ENCODE assay signal across 12 mouse cellular contexts in genomic region chr11:20634543-20634942, GRCm38 (mm10).
DNase-seq lines count a peak whose midpoint lies in the region; ATAC-seq and TF ChIP-seq lines count a peak whose summit lies in the region.
"Had no signal": no experiment of that assay in that cellular context is flagged by ENCODE, and none has a peak within 500 bp of the region (broad histone marks: within the 10 kb centered on the region; RNA-seq: fewer than 3 reads in every experiment).

No protein-coding gene starts in this region.

- H3K4me1 ChIP-seq in kidney, postnatal 0 days (replicated peaks; ENCODE audit: insufficient read depth, low read length) = peaks cover 18% of the 10 kb centered on the region
- peaks cover 17% of the 10 kb centered on the region for H3K4me1 ChIP-seq in kidney, embryonic 14.5 days (ENCODE audit: control insufficient read depth, insufficient read depth, low read length)
- peaks cover 29% of the 10 kb centered on the region for H3K4me1 ChIP-seq in intestine, embryonic 14.5 days (replicated peaks; ENCODE audit: control insufficient read depth, insufficient read depth, low read length)
- peaks cover 60% of the 10 kb centered on the region for H3K4me1 ChIP-seq in liver, embryonic 16.5 days (ENCODE audit: control insufficient read depth, low read depth, low read length)

- DNase-seq in heart, adult 11 months = peak; percentile 39
- no peak for DNase-seq in heart, postnatal 36 days
- DNase-seq in kidney, postnatal 0 days (ENCODE audit: low spot score) = no peak
- DNase-seq in intestine, embryonic 14.5 days (ENCODE audit: low spot score) = no peak
- DNase-seq in layer of hippocampus, adult 11-12 months (ENCODE audit: low spot score) = no peak
- DNase-seq in natural killer cell, adult 2 months (ENCODE audit: low spot score in 2 of 2) = no peak
- DNase-seq: cerebellum, adult 2 months; gastrocnemius, postnatal 36 days; kidney, postnatal 10 days; thymus, adult 18-20 months had no signal

- no peaks in the 10 kb centered on the region for H3K36me3 ChIP-seq in kidney, postnatal 0 days (ENCODE audit: insufficient read depth, low read length)
- H3K36me3 ChIP-seq in kidney, embryonic 14.5 days (ENCODE audit: control insufficient read depth, insufficient read depth, low read length) = no peaks in the 10 kb centered on the region
- no peaks in the 10 kb centered on the region for H3K36me3 ChIP-seq in intestine, embryonic 14.5 days (ENCODE audit: control insufficient read depth, insufficient read depth, low read length)
- H3K36me3 ChIP-seq in liver, embryonic 16.5 days (ENCODE audit: control insufficient read depth, insufficient read depth) = no peaks in the 10 kb centered on the region

- H3K27me3 ChIP-seq in kidney, postnatal 0 days (ENCODE audit: insufficient read depth, low read length) = no peaks in the 10 kb centered on the region
- no peaks in the 10 kb centered on the region for H3K27me3 ChIP-seq in kidney, embryonic 14.5 days (ENCODE audit: control insufficient read depth, insufficient read depth, low read length)
- no peaks in the 10 kb centered on the region for H3K27me3 ChIP-seq in intestine, embryonic 14.5 days (replicated peaks; ENCODE audit: control insufficient read depth, insufficient read depth, low read length)
- H3K27me3 ChIP-seq in liver, embryonic 16.5 days (ENCODE audit: control insufficient read depth, insufficient read depth, low read depth, low read length) = no peaks in the 10 kb centered on the region

- no peak overlapping the region for H3K9ac ChIP-seq in kidney, postnatal 0 days (ENCODE audit: low read depth, low read length)
- no peak overlapping the region for H3K9ac ChIP-seq in kidney, embryonic 14.5 days (ENCODE audit: low read depth, low read length)
- no peak overlapping the region for H3K9ac ChIP-seq in intestine, embryonic 14.5 days (ENCODE audit: low read length)
- H3K9ac ChIP-seq in liver, embryonic 16.5 days (ENCODE audit: low read depth, low read length) = peak overlapping the region; percentile 58

- no peak overlapping the region for H3K27ac ChIP-seq in kidney, postnatal 0 days
- H3K27ac ChIP-seq in kidney, embryonic 14.5 days (ENCODE audit: low read depth, low read length) = no peak overlapping the region
- H3K27ac ChIP-seq in intestine, embryonic 14.5 days (ENCODE audit: low read depth) = no peak overlapping the region
- H3K27ac ChIP-seq in liver, embryonic 16.5 days (ENCODE audit: low read length) = peak overlapping the region; percentile 99

- no peak overlapping the region for H3K4me3 ChIP-seq in kidney, postnatal 0 days (replicated peaks; ENCODE audit: low read depth, low read length)
- H3K4me3 ChIP-seq in kidney, embryonic 14.5 days (ENCODE audit: low read length) = no peak overlapping the region
- H3K4me3 ChIP-seq in intestine, embryonic 14.5 days (ENCODE audit: low read depth, low read length) = no peak overlapping the region
- H3K4me3 ChIP-seq in liver, embryonic 16.5 days (ENCODE audit: low read depth, low read length) = peak overlapping the region; percentile 100

- H3K4me2 ChIP-seq in kidney, postnatal 0 days (ENCODE audit: low read length) = peak overlapping the region; percentile 14; the same call in 1 of the 2 replicates
- H3K4me2 ChIP-seq in kidney, embryonic 14.5 days (replicated peaks; ENCODE audit: low read depth, low read length) = no peak overlapping the region
- peak overlapping the region; percentile 26 for H3K4me2 ChIP-seq in intestine, embryonic 14.5 days (ENCODE audit: low read length)
- H3K4me2 ChIP-seq in liver, embryonic 16.5 days (ENCODE audit: low read depth, low read length) = peak overlapping the region; percentile 79

- H3K9me3 ChIP-seq in kidney, postnatal 0 days (replicated peaks; ENCODE audit: low read length) = no peaks in the 10 kb centered on the region
- H3K9me3 ChIP-seq in kidney, embryonic 14.5 days (ENCODE audit: control insufficient read depth, low read length) = no peaks in the 10 kb centered on the region
- no peaks in the 10 kb centered on the region for H3K9me3 ChIP-seq in intestine, embryonic 14.5 days (ENCODE audit: control insufficient read depth, low read length)
- no peaks in the 10 kb centered on the region for H3K9me3 ChIP-seq in liver, embryonic 16.5 days (replicated peaks; ENCODE audit: control insufficient read depth, low read length)

- ATAC-seq in kidney, postnatal 0 days (replicated peaks; ENCODE audit: low FRiP score, low read depth) = no peak
- ATAC-seq in kidney, embryonic 14.5 days (ENCODE audit: low FRiP score, low TSS enrichment) = no peak
- no peak for ATAC-seq in intestine, embryonic 14.5 days (replicated peaks; ENCODE audit: low FRiP score, low TSS enrichment, low read depth)
- ATAC-seq in liver, embryonic 16.5 days (ENCODE audit: low read depth) = no peak

- no peak for TF ChIP-seq CTCF in kidney, postnatal 0 days (IDR thresholded peaks at IDR 0.05; ENCODE audit: low read depth)

- intact Hi-C loops in heart, postnatal 36 days (cut with DNase I) = loop anchor here (5.0 to 10.0 kb wide), 3 partner anchors 42 to 520 kb away; partner anchors contain the start of genes Actr2 and Cep68

- WGBS in kidney, postnatal 0 days = 72% methylated on average over 1 of the region's 1 CpGs
- 79% methylated on average over 1 of the region's 1 CpGs for WGBS in kidney, embryonic 14.5 days
- 65% methylated on average over 1 of the region's 1 CpGs for WGBS in intestine, embryonic 14.5 days
- 13% methylated on average over 1 of the region's 1 CpGs for WGBS in liver, embryonic 16.5 days (ENCODE audit: insufficient replicate concordance)
